Mouse (Mus musculus): ENCODE results near the gene Ccdc24.

Ccdc24 gene

DNA sequence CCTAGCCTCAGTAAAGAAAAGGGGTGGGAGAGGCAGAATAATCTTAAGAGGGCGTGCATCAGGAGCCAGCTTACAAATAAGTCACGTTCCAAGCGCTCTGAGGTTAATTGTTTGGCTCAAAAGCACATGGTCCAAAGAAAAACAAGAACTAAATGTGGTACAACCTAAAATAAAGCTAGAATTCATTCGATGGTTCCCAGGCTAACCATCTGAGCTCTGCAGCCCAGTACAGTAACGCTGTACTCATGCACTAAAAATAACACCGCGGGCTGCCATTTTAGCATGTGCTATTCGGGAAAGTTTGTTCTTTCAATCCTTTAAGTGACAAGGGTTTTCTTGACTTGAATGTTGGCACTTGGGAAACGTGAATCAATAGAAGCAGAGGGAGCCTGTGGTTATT, 11.8 kb downstream of the Ccdc24 start:
- no peak for DNase-seq (ENCODE audit: low read depth in 1 of 2, low spot score in 2 of 2)

DNA sequence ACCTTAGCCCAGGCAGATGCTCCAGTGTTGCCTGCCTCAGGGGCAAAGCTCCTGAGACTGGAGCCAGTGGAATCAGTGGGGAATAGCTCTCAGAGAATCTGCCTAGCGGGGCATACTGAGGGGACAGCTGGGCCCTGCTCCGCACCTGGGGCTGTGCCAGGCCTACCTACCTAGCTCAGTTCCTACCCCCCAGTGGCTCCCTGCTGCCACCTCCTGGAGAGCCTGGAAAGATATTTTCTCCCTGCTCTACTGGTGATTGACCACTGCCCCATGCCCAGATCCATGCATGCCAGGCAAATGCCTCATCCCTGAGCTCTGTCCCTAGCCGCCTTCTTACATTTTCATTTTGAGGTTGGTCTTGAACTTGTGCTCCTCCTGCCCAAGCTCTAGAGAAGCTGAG, 13.6 kb downstream of the Ccdc24 start:
- DNase-seq (ENCODE audit: low read depth in 1 of 2, low spot score in 2 of 2): no peak

DNA sequence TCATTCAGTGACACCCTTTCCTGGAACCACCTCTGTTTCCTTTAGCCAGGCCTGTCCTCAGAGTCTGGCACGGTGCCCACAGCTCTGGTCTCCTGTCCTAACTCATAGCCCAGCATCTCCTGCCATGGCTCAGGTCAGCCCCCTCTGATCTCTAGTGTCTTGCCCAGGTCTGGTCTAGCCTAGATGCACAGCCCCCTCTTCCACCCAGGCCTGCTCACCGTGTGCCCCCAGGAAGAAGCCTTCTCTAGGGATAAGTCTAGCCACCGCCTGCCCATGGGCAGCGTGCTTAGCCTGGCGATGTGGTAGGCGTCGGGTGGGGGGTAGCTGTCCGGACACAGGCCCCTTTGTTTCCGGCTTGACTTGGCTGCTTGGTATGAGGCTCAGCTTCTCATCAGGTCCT, 17.2 kb downstream of the Ccdc24 start:
- DNase-seq (ENCODE audit: low read depth in 1 of 2, low spot score in 2 of 2): no peak

DNA sequence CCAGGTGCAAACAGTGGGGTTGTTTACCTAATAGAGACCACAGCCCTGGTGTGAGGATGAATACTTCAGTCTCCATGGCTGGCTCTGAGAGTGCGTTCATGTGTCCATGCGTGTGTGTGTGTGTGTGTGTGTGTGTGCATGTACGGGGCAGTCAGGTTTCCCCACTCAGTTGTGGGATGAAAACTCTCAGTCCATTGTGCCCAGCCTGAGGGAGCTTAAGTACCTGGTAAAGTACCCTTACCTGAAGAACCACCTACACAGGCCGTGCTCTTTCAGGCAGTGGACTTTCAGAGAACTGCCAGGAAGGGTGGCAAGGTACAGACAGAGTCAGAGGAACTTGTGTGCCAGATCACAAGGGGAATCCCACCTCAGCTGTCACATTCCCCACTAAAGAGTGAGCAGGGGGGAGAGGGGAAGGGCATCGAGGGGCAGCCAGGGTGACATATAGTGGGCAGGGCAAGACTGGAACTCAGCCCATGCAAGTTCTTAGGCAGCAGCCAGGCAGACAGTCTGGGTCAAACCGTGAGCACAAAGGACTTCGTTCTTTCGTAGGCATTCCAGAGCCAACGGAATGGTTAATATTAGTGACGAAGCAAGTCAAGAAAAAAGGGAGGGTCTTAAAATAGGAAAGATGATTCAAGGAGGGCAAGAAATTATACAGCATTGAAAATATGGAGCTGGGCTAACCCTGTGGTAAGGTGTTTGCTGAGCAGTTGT, 20.0 kb downstream of the Ccdc24 start:
- DNase-seq (ENCODE audit: low read depth in 1 of 2, low spot score in 2 of 2): no peak

DNA sequence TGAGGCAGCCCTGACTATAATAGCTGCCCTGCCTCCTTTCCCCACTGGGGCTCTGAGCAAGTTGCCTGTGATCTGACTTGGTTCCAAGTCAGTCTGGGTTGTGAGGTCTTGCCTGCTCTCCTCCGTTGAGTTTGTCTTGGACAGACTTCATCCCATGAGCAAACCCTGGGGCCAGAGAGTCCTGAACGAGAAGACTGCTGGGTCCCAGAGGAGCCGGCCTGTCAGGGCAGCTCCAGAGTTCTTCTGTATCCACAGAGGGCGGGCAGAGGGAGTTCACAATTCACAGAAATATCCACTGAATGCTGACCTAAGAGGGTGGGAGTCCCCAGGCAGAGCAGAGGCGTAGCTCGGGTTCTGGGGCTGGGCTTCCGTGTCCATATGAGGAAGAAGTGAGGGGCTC, 21.5 kb downstream of the Ccdc24 start:
- DNase-seq (ENCODE audit: low read depth in 1 of 2, low spot score in 2 of 2): no peak

DNA sequence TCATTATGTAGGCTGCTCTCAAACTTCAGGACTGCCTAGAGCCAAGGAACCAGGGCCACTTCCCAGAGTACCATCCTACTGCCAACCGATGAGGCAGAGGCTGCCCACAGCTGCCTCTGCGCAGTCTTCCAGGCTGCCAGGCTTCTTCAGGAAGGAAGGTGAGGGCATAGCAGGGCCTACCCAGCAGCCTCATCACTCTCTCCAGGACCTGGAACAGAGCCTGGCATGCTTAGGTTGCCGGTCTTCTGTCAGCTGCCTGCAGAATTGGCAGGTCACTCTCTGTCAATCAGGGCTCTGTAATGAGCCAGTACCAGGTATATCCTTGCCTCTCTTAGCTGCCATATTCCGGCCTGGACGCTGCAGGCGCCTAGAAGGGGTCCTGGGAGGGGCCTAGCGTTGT, 22.2 kb downstream of the Ccdc24 start:
- no peak for DNase-seq (ENCODE audit: low read depth in 1 of 2, low spot score in 2 of 2)

DNA sequence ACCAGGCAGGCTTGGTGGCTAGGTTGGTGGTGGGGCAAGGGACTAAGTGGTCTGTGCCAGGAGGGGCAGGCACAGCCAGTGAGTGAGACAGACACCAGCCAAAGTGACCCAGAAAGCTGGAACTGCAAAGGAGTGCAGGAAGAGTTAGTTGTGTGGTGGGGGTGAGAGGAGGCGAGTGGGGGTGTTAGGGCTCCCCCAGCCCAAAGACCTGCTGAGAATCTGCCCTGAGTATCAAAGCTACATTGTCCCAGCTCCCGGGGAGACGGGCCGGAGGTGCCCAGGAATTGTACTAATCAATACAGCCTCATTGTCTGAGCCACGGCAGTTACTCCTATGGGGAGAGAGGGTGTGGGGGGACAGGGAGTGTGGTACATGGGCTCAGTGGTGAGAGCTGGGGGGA, 22.9 kb downstream of the Ccdc24 start:
- DNase-seq (ENCODE audit: low read depth in 1 of 2, low spot score in 2 of 2): no peak

DNA sequence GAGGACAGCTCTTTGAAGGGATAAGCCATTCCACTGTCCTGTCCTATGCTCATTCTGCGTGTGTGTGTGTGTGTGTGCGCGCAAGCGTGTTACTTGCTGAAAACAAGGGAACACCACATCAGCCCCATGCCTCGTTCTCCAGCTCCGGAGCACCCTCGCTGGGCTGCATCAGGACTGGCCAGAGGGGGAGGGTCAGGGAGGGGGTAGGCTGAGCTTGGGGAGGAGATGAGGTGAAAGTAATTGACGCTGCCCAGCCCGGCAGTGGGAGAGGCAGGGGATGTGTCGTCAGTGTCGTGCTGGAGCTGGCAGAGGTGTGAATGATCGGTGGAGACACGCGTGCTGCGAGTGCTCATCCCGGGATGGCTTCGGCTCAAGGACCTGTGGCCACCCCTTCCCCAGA, 23.3 kb downstream of the Ccdc24 start:
- DNase-seq (ENCODE audit: low read depth in 1 of 2, low spot score in 2 of 2): no peak

DNA sequence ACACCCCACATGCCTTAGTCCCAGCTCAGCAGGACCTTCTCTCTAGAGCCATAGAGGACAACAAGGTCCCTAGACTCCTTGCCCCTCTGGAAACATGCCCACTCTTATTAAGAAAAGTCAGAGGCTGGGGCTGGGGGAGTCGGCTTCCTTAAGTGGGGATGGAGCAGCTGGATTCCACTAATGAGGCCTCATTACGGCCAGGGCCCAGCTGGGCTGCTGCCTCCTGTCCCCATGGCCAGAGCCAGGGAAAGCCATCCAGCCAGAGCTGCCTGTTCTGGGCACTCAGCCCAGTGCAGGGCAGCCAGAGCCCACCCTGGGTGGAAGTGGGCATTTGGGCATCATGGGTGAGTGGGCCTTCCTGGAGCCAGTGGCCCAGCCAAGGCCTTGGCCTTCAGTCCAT, 25.3 kb downstream of the Ccdc24 start:
- DNase-seq (ENCODE audit: low read depth in 1 of 2, low spot score in 2 of 2): no peak

DNA sequence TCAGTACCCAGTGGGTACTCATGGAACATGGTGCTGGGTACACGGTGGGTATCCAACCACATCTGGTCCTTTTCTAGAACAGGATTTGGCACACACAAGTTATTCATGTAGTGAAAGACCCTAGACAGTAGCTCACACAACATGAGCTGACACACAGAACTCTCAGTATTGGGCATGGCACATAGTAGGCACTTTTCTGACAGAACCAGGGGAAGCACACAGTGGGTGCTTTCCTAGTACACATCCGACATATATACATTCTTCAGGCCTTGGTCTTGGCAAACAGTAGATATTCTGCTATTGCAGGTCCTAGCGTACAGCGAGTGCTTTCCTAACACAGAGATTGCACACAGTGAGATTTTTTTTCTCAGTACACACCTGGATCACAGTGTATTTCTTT, 26.1 kb downstream of the Ccdc24 start:
- no peak for DNase-seq (ENCODE audit: low read depth in 1 of 2, low spot score in 2 of 2)

DNA sequence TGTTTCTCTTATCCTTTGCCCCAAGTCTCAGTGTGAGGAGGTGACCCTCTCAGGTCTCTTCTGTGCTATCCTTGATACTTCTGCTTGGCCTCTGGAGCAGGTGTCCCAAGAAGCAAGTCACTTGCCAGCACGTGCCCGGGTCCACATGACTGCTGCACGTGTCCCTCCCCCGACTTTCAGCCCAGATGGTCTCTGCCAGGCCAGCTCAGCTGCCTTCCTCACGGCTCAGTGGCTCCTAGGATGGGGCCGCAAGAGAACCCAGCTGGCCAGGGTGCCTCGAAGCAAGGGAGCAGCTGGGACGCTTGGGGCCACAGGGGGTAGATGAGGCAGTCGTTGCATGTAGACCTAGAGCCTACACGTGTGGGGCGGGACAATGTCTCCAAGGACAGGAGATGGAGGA, 27.0 kb downstream of the Ccdc24 start:
- no peak for DNase-seq (ENCODE audit: low read depth in 1 of 2, low spot score in 2 of 2)

DNA sequence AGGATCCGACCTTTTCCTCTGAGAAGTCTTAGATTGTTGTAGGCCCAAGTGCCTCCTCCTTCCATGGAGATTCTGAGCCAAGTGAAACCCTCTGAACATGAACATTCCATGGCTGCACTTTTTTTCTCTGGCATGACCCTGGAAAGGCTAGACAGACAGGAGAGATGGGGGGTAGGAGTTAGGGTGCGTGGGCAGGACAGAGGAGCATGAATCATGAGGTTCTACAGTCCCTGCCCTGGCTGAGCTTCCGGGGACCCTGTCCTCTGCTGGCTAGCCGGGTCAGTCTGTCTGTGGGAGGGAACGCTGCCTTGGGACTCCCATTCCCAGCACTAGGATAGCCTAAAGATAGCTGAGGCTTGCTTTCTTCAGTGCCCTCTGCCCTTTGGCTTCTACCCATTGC, 27.9 kb downstream of the Ccdc24 start:
- DNase-seq (ENCODE audit: low read depth in 1 of 2, low spot score in 2 of 2): no peak

DNA sequence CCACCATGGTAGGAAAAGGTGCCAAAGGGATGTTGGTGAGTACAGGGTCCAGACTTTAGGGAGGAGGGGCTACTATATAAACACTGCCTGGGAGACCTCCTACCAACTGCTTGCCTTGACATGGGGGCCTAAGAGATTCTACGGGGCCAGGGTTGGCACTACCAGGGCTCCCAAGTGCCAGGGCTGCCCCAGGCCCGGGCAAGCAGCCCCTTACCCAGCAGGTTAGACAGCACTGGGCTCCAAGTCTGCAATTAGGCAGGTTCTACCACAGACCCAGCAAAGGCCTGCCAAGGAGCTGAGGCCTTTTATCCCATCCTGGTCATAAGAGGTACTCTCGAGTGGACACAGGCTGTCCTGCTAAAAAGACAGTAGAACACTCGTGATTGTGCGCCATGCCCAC, 29.3 kb downstream of the Ccdc24 start:
- DNase-seq (ENCODE audit: low read depth in 1 of 2, low spot score in 2 of 2): no peak

DNA sequence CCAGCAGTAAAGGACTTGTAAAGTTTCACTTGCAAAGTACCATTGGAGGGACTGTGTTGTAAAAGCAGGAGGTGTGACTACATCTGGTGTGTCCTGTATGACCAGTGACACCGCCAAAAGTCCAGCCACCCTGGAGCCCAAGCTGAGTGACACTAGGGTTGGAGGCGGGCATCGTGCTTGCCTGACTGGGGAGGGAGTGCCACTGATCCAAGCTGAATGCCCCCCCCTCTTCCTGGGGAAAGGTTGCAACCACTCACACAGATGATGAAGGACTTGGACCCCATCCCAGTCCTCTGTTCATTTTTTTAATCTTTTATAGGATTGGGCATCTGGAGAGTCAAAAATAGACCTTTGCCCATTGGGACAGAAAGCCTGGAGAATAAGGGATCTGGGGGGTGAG, 30.8 kb downstream of the Ccdc24 start:
- DNase-seq (ENCODE audit: low read depth in 1 of 2, low spot score in 2 of 2): no peak

DNA sequence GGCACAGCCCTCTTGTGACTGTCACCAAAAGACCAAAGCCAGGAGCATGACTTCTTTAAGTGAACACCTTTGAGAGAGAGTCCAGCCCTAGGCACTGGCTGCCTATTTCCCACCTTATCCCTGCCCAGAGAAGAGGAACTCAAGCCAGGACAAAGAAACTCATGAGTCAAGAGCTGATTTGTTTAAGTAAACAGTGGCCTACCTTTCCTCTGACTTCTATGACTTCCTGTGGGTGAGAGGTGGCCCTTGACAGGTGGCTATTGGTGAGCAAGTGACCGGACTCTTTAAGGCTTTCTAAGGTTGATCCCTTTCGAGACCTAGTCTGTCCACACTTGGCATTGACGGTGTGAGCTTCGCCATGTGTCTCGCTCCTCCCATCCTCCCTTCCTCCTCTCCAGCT, 31.5 kb downstream of the Ccdc24 start:
- no peak for DNase-seq (ENCODE audit: low read depth in 1 of 2, low spot score in 2 of 2)

DNA sequence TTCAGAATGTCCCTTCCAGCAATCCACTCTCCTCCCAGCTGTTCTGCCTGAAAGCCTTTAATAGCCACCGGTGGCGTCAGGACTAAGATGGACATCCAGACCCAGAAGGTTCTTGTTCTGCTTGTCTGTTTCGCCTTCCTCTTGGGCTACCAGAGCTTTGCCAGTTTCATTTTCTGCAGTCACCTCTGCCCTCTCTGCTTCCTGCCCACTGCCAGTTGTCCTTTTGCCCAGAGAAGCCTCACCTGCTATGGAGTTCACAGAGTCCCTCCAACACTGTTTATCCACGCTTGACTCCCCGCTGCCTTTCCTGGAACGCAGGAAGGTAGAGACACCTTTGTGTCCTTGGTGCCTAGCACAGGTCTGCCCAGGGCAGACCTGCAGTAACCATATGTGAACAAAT, 33.0 kb downstream of the Ccdc24 start:
- DNase-seq (ENCODE audit: low read depth in 1 of 2, low spot score in 2 of 2): no peak

DNA sequence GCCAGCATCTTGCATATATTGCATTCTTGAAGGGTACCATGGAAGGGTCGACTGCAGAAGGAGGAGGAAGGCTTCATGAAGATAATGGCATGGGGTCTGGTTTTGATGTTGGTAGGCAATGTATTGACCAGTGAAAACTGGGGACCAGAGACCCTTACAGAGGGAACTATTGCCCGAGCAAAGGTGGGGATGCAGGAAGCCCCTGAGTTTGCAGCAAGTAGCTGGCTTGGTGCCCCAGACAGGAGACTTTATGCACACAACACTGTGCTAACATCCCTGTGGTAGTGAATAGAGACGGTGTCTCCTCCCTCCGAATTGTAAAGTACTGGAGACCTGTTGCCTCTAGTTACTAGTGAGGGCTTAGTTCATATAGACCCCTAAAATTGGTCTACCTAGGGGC, 35.1 kb downstream of the Ccdc24 start:
- DNase-seq (ENCODE audit: low read depth in 1 of 2, low spot score in 2 of 2): no peak

DNA sequence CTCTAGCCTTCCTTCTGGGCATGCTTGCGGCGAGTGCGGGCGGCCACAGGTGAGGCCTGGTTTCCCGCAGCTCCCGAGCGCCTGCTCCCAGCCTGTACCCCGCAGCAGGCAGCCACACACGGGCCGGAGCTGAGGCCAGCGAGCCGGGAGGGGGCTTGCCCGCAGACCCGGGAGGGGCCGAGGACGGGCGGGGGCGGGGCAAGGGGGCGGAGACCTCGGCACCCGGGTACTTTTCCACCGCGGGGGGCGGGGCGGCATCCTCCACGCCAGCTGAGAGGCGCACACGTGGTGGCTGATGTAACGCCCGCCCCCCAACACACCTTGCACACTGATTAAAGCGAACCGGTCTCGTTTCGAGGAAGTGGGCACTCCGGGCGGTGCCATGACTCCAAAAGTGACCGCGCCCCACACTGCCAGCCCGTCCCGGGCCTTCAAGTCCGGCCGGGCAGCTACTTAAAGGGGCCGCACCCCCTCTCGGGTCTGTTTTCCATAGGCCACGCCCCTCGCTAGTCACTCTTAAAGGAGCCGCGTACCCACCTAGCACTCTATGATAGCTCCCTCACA, 36.1 kb downstream of the Ccdc24 start:
- peak; percentile 34 to 52 for DNase-seq (ENCODE audit: low read depth in 1 of 2, low spot score in 2 of 2)

DNA sequence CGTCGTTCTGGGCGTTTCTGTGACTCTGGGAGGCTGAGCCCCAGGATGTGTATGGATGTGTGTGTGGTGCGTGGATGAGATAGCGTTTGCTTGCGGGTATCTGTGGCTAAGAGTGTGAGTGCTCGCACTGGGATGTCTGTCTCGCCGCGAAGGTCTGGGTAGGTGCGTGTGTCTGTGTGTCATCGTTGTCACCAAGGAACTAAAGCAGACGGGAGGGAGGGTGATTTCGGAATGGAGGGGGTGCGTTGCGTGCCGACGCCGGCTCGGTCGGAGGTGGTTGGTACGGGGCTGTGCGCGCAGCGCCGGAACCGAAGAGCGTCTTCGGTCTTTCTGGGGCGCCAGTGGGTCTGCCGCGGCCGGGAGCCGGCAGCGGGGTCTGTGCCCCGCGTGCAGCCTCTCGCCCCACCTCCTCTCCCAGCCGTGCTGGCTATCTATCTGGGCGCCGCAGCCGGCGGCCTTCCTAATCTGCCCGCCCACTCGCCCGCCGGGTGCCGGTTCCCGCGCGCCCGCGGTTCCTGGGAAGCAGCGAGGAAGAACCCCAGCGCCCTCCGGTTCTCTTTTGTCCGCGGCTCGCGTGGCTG, 36.7 kb downstream of the Ccdc24 start:
- no peak for DNase-seq (ENCODE audit: low read depth in 1 of 2, low spot score in 2 of 2)

DNA sequence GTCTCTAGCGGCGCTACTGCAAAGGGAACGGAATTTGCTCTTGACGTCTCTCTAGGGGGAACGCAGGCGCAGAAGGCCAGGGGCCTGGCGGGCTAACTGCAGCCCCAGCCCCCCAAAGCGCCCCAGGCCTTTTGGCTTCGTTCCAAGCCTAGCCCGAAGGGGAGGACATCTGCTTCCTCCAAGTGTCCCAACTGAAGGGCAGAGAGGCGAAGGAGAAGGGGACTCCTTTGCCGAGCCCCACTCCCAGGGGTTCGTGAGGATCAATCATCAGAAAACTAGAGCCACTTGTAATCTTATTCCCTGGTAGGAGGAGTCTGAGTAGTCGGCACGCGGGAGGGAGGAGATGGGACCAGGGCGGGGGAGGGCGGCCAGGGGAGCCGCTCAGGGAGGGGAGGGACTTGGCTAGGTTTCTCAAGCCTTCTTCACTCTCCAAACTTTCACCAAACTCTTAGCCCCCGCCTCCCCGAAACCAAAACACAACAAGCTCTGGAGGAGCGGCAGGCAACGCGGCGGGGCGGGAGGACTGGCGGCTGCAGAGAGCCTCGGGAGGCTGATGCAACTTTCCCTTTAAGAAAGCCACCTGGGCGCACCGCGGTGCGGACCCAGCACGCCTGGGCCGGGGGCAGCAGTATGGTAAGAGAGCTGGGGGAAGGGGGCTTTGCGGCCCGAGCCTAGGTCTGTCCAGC, 37.4 kb downstream of the Ccdc24 start:
- no peak for DNase-seq (ENCODE audit: low read depth in 1 of 2, low spot score in 2 of 2)

DNA sequence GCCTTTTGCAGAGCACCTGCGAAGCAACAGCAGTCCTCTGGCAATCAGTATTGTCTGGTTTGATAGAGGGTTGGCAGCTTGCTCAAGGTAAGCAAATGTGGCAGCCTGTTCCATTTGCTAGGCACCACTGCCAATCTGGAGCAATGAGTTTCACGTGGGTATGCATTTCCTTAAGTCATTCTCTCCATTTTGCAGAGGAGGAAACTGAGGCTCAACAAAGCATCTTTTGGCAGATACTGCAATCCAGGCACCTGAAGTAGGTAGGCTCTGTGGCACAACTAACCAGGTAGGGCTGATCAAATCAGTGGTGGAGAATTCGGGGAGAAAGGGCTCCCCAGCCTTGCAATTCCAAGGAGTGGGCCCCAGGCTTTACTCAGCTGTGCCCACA, 37.9 kb downstream of the Ccdc24 start, which contains the start of gene Slc6a9:
Gene Slc6a9 (plus strand): TSS at position 50 of the 388 bp plus-strand sequence.
- DNase-seq (ENCODE audit: low read depth in 1 of 2, low spot score in 2 of 2): no peak

DNA sequence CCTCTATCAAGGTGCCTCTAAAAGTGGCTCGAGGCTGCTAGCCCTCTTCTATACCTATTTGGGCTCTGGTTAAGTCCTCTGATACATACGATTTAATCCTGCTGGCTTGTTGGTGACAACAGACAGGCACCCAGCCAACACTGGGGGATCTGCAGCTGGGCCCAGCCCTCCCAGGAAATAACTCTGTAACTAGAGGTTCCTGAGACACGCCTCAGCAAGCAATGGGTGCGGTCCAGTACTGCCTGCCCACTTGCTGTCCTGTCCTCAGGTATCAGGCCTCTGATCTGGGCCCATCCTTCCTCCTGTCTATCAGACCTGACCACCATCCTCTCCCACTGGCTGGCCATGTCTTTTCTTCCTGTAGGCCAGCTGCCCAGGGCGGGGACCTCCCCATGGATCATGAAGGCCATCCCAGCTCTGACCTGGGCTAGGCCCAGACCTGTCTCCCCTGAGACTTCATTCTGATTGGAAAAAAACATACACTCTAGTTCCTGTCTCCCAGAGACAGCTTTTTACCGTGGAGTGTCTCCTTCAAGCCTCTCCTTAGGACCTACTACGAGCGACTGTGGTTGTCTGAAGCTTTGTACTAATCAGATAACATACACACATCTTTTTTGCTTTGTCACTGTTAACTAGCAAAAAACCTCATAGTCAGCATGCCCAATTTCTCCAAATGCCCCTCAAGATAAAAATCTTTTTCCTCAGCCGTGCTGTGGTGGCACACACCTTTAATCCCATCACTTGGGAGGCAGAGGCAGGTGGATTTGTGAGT, 40.3 kb downstream of the Ccdc24 start:
- DNase-seq (ENCODE audit: low read depth in 1 of 2, low spot score in 2 of 2): no peak
